Mouse (Mus musculus): ENCODE results near the gene Usp30. TPM values are rescaled to one million over a fixed set of nuclear protein-coding genes. Genes with fewer than 3 reads are reported as not detected.

Gene Usp30
- total RNA-seq, 4 experiments from 2014 or later, result 36.5 to 43.3 (median 42.3) TPM

DNA sequence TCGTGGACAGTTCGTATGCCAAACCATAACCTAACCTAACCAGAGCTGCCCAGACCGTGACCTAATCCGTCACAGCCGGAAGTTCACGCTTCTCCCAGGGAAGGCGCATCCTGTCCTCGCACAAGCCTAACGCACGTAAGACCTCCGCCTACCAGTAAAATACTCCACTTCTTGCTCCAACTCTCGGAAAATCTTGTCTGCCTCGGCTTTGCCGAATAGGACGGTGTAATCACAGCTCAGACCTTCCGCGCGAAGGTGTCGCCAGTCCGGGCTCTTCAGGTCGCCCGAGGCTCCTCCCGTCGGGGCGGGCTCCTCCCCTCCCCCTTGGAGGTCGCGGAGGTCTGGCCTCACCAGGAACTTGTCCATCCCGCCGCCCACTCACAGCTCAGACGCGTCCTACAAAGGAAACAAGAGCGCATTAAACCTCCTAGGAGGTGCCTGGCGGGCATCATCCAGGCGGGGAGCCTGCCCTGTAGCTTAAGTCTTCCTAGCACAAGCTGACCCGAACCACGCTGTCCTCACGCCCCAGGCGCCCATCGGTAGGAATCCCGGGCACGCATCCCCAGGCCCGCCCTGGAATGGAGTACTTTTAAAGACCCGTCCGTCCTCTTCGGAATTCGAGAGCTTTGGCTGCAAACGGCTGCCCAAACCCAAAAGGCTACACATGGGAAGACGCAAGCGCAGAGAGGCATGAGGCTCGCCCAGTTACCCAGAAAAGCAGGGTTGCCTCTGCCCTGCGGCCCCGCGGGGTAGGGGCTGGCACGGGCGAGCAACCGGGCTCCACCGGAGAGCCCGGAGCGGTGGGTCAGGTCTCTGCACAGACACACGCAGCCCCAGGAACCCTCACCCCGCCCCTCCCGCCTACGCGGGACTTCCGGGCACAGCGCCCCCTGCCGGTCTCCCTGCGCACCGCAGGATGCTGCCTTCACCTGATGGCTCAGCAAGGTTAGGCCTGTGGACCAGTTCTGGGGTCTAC is 62.4 kb downstream of the Usp30 start, which contains the start of gene Alkbh2:
Gene Alkbh2 (minus strand): TSS at position 845 of the 976 bp plus-strand sequence.
- peak; percentile 48 to 67 for DNase-seq (ENCODE audit: low spot score in 2 of 2)

DNA sequence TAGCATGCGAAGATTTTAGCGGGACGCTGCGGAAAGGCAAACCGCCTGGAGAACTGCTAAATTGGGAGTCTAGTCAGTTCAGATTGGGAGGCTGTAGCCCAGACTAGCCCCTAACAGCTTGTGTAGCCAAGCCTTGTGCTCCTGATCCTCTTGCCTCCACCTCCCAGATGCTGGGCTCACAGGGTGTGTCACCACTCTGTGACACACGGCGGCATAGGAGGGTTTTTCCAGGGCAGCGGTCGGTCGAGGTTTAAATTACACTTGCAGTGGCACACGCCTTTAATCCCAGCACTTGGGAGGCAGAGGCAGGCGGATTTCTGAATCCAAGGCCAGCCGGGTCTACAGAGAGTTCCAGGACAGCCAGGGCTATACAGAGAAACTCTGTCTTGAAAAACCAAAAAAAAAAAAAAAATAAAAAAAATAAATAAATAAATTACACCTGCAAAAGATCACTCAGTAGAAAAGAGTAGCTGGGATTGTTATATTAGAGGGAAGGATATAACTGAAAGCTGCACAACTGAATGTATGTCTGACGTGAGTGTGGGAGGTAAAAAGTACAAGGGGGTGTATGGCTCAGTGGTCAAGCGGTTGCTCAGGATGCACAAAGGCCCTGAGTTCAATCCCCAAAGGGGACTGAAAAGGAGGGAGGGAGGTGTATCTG is 64.4 kb downstream of the Usp30 start:
- no peak for DNase-seq (ENCODE audit: low spot score in 2 of 2)

DNA sequence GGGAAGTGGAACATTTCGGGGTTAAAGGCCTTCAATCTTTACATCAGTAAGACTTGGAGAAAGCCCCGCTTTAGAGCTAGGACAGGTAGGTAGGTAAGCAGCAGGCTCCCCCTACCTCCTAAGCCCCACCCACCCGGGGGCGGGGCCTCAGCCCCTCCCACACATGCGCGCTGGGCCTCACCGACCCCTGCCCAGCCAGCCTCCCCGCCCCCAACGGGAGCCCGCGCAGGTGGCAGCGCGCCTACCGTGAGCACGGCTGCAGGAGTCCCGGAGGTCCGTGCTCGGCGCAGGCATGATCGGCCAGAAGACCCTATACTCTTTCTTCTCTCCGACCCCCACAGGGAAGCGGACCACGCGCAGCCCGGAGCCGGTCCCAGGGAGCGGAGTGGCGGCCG is 64.9 kb downstream of the Usp30 start, which contains the start of gene Ung:
Gene Ung (plus strand): TSS at position 176 of the 395 bp plus-strand sequence.
- DNase-seq (ENCODE audit: low spot score in 2 of 2), result no peak

DNA sequence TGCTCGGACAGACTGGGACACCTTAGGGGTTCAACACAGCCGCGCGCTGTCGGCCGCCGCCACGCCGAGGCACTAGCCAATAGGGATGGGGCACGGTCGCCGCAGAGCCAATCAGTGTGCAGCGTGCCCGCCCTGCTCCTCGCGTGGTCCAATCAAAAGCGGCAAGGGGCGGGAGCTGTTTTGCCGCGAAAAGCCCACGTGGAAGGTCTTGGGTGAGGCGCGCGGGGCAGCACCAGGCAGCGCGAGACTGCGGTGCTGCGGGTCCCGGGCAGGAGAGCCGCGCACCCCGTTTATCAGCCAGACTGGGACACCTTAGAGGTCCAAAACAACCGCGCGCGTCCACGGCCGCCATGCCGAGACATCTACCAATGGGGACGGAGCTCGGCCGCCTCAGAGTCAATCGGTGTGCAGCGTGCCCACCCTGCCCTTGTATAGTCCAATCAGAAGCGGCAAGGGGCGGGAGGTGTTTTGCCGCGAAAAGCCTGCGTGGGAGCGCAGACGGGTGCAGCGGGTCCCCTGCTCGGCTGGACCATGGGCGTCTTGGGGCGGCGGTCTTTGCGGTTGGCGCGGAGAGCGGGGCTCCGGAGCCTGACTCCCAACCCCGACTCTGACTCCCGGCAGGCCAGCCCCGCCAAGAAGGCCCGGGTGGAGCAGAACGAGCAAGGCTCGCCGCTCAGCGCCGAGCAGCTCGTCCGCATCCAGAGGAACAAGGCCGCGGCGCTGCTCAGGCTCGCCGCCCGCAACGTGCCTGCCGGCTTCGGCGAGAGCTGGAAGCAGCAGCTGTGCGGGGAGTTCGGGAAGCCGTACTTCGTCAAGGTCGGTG is 65.6 kb downstream of the Usp30 start:
- DNase-seq (ENCODE audit: low spot score in 2 of 2), result peak; percentile 87 to 94

DNA sequence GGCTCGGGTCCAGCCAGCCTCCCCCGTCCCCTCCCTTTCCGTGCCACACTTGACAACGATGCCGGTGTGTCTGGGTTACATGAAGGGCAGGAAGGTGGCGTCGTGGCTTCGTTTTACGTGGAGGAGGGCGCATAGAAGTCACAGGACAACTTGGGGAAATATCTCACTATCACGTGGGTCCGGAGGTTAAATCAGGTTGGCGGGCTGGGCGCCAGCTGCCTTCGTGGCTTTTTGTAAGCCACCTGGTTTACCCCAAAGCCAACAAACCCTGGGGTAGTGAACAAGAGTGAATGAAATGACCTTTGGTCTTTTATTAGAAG is 66.2 kb downstream of the Usp30 start:
- no peak for DNase-seq (ENCODE audit: low spot score in 2 of 2)

DNA sequence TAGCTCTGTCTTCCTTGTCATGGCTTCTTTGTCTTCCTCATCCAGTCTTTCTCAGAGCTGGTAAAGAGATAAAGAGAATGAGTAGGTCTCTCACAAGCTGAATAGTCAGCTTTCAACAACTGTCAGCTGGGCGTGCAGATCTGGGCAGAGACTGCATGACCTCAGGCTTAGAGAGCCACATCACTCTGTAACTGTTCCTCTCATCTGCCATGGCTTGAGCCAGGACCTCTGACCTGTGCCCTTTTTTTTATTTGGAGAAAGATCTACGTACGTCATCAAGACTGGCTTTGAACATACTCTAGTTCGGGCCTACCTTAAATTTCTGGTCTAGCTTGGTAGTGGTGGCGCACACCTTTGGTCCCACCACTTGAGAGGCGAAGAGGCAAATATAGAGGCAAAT is 67.6 kb downstream of the Usp30 start:
- DNase-seq (ENCODE audit: low spot score in 2 of 2), result no peak

DNA sequence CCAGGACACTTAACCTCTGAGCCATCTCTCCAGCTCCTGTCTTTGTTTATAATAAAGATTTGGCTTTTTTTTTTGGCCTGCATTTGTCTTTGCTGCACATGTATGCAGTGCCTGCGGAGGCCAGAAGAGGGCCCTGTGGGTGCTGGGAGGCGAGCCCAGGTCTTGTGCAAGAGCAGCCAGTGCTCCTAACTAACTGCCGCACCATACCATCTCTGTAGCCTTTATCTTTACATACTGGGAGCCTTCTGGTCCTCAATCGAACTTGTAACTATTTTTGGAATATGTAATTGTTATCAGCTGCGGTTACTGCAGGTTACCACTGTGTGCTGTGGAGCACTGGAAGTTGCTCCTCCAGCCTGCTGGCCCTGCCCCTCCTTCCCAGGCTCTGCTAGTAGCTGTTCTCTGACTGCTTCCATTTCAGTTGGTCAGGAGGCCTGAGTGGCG is 68.9 kb downstream of the Usp30 start:
- no peak for DNase-seq (ENCODE audit: low spot score in 2 of 2)

DNA sequence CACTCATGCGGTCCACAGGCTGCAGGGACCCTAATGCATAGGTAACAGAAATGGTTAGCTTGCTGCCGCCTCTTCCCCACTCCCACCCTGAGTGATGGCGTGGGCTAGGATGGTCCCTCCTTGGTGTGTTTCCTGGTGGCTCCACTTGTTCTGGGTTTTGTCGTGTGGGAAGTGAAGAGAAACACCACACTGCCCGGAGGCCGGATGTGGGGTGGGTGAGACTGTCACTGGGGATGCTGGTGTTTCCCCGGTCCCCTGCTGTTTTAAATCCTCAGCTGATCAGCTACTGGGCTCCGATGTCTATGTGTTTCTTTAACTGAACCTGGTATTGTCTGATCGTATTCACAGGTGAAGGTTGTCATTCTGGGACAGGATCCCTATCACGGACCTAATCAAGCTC is 70.3 kb downstream of the Usp30 start:
- DNase-seq (ENCODE audit: low spot score in 2 of 2), result no peak

DNA sequence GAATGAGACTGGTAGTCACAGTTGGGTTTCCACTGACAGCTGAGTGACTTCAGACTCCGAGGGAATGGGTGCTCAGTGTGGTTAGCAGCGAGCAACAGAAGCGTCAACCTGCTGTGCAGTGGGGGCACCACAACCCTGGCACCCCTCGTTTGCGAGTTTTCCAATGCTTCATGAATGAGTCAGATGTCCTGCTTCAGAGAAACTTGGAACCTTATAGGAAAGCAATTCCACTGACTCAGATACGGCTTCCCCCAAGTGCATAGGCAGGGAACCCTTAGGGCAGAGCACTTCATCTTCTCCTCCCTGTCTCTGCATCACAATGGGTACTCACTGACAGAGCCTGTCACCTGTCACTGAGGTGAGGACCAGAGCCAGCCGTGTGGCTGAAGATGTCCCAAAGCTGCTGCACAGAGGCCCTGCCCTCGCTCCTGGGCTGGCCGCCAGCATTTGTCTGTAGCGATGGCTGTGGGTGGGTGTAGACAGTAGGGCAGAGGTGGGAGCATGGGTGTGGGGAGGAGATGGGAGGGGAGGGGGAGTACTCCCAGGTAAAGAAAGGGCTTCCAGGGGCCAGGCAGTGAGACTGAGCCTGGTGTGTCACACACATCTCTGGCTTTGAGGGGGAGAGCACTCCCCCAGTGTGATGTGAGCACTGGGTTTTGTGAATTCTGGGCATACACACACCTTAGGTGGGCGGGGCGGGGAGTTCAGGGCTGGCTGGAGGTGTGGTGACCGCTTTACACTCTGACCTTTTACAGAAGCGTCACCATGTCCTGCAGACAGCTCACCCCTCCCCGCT is 72.4 kb downstream of the Usp30 start:
- DNase-seq (ENCODE audit: low spot score in 2 of 2), result no peak

DNA sequence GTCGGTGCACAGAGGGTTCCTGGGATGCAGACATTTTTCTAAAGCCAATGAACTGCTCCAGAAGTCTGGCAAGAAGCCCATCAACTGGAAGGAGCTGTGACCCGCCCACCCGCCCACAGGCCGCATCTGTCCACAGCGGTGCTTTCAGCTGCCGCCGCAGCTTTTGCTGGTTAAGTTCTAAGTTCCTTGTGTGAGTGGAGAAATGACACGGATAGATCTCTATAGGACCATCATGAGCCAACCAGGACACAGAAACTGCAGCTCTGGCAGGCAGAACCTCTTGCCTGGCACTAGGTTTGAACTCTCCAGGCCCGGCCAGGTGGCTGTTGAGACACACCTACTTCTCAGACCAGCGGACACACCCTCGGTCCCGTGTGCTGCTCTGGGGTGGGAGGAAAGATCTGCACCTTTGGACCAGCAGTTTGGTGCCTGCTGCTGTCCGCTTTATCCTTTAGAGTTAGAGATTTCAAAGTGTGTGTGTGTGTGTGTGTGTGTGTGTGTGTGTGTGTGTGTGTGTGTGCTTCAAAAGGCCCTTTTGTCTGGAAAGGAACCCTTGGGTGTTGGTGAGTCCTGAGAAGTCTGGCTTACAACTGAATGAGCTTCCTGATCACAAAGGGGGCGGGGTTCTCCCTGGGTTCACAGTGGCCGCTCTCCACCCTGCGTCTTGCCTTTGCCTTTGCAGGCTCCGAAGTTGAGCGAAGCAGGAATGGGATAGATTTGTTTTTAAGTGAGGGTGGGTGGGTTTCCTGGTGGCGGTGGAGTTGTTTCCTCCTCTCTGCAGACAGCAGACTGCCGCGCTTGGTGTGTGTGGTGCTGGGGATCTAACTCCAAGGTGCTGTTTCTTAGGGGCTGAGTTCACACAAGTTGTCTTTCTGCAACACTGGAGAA is 73.3 kb downstream of the Usp30 start:
- no peak for DNase-seq (ENCODE audit: low spot score in 2 of 2)

DNA sequence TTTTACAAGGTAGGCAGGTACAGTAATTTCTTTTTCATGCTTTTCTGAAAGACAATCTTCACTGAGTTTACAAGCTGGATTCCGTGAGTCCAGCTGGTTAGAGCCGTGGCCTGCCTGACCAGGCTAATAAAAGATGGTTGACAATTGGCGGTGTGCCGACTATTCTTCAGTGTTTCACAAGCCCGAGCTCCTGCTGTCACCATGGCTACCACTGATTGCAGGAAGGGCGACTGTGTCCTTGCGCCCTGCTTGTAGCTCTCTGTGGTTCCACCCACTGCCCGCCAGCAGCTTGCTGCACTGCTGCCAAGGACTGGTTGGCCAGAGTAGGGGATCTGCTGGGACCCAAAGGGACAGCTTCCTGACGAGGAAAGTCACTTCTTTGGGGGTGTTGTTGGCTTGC is 73.9 kb downstream of the Usp30 start:
- DNase-seq (ENCODE audit: low spot score in 2 of 2), result peak in 1 of 2 experiments; percentile 80

DNA sequence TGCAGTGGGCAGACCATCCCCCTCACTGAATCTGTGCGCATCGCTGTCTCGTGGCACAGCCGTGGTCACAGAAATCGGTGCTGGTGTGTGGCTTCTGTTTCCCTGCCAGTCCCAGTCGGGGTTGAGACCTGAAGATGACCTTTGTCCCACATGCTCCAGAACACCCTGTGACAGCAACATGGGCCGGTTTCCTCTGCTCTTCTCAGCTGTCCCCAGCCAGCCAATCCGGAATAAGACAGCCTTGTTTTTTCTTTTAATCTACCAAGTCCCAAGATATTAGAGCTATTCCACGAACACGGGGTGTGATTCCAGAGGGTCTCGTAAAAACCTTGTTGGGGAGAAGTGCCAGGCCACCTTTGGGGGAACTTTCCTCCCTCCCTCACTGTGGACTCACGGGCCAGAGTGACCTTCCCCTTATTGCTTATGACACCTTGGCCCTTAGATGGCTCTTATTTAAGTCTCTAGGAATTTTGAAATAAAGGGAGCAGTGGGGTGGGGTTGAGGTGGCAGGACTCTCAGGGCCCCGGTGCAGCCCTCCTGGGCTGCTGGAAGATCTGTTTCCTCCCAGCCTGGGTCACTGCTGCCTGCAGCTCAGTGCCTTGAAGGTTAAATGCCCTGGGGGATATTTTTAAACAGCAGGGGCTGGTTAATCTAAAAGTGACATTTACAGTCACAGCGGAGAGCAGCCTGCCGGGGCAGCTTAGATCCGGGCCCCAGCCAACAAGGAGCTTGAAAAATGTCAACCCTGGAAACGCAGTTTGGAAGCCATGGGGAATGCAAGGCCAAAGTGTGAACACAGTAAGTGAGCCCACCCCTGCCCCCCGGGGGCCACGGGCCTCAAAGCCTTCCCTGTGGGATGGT is 81.0 kb downstream of the Usp30 start, which contains the start of gene Acacb:
Gene Acacb (plus strand): TSS at position 508 of the 861 bp plus-strand sequence.
- no peak for DNase-seq (ENCODE audit: low spot score in 2 of 2)

DNA sequence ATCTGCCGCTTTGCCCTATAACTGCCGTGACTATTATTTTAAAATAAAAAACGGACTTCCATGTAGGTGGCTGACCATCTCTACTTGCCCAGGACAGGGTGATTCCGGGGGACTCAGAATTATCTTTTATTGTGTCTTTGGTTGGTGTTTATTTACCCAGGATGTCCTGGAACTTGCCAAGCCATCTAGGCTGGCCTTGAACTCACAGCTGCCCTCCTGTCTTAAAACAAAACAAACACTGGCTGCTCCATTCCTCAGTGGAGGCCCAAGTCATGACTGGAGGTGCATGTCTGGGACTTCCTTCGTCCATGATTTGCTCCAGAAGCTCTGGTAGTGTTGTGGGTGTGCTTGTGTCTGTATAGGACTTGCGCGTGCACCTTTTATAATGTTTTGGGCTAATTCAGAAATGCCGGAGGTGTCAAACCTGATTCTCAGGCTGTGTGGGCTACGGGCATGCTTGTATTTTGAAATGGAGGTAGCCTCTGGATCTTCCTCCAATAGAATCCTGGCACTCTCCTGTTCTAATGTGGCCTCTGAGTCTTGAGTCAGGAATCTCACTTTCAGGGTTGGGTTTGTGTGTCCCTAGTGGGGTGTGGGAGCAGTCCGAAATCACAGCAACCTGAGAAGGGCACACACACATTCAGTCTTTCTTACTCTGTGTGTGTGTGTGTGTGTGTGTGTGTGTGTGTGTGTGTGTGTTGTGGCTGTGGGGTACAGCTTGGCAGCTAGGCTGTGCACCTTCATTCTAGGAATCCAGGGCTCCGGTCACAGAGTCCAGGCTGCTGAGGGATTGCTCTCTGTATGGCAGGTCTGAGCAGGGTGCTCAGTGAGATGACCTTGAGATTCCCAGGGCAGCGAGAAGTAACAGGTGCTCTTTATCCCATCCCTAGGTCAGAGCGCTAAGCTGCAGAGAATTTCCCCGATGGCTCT is 82.0 kb downstream of the Usp30 start:
- no peak for DNase-seq (ENCODE audit: low spot score in 2 of 2)

DNA sequence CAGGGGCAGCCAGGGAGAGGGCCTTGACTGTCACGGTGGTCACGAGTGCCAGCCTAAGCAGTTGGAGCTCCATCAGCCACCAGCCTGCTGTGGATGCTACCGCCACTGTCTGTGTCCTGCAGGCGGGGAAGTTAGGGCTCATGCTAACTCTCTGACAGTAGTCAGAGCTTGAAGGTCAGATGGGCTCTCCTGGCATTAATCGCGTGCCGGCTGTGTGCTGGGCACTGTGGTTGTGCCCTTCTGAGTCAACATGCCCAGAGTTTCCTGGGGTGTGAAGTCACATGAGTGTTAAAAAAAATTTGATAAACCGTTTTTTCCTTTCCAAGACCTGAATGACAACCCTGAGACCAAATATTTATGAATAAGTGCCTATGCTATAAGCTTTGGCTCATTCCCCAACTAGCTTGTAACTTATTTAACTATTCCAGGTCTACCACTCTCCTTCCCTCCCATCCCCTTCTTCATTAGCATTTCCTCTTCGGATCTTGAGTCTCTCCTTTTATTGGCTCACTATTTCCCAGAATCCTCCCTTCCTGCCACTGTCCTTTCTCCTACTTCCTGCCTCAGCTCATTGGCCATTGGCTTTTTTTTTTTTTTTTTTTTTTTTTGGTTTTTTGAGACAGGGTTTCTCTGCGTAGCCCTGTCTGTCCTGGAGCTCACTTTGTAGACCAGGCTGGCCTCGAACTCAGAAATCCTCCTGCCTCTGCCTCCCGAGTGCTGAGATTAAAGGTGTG is 87.3 kb downstream of the Usp30 start:
- DNase-seq (ENCODE audit: low spot score in 2 of 2), result no peak

DNA sequence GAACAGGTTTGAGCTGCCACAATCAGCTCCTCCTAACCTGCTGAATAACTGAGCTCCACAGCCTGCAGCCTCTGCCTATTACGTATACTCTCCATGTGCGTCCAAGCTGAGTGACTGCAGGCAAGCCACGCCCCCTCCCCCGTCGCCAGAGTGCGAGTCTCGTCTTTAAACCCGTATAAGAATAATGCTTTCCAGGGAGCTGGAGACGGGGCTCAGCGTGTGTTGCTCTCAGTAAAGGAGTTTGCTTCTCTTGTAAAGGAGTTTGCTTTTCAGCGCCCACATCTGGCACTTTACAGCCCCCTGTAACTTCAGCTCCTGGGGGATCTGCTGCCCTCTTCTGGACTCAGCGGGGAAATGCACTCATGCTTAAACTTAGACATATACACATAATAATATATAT is 88.2 kb downstream of the Usp30 start:
- no peak for DNase-seq (ENCODE audit: low spot score in 2 of 2)

DNA sequence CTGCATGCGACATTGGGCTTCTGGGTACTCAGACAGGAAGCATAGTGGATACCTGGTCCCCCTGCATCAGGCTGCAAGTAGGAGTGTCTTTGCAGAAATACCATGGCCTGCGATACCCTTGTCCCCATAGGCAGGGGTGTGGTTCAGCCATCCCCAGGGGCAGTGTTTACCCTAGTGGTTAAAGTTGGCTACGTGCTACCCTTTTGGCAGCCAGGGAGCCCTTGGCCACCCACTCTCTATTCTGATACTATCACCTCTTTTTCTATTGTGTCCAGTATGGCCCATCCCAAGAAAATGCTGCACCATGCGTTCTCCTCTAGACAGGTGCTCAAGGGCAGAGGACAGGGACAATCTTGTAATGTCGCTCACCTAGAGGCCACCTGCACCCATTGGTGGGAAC is 89.5 kb downstream of the Usp30 start:
- DNase-seq (ENCODE audit: low spot score in 2 of 2), result no peak

Data from left cerebral cortex, adult 8-10 months (tissue).